Mouse (Mus musculus): ENCODE data around the gene Disp1. TPM values are rescaled to one million over a fixed set of nuclear protein-coding genes. Genes with fewer than 3 reads are reported as not detected.

Disp1 gene
- total RNA-seq, 2 experiments from 2014 or later = 3.8 to 3.9 TPM

DNA sequence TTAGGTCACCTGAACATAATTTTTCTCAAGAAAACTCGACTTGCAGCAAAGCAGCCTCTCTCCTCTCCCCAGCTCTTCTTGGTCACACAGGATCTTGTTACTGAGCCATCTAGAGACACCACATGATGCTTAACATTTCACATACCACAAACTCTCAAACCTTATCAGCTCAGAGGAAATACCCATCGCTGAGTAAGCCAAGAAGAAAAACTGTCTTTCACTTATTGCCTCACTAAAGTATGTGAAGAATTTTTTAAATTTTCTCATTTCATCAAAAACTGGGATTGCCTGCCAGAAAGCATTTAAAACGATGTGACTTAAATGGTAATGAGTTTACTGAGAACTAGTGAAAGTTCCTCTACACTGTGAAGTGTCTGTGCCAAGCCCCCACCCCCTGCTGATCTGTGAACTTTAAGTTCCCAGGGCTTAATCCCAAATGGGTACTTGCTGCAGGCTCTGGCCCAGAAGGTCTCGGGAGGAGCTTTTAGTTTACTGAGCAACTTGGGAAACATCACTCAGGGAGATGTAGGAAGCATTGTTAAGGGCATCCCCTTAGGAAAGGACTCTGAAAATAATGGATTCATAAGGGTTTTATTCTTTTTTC, 76.6 kb downstream of the Disp1 start:
- intact Hi-C loops (cut with DNase I) = loop anchor here (5.0 kb wide), 1 partner anchor 47 kb away; no protein-coding TSS in a partner anchor
- no peak for DNase-seq (ENCODE audit: extremely low spot score in 1 of 2, low spot score in 2 of 2)

DNA sequence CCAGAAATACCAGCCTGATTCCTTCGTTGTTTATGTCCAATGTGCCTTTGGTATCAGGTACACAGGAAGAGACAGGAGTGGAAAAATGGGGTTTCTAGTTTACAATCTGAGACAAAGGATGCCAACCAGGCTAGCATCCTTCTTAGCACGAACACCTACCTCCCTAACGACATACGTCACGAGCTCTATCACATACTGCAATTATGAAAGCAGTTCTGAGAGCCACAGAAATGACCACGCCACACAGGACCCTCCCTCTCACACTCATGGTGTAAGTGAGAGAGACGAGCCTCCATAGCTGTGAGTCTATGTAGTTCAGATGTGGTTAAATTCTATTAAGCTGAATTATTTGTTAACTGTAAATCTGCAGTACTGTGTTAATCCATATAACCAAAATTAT, 78.1 kb downstream of the Disp1 start:
- intact Hi-C loops (cut with DNase I) = loop anchor here (5.0 kb wide), 1 partner anchor 46 kb away; no protein-coding TSS in a partner anchor

DNA sequence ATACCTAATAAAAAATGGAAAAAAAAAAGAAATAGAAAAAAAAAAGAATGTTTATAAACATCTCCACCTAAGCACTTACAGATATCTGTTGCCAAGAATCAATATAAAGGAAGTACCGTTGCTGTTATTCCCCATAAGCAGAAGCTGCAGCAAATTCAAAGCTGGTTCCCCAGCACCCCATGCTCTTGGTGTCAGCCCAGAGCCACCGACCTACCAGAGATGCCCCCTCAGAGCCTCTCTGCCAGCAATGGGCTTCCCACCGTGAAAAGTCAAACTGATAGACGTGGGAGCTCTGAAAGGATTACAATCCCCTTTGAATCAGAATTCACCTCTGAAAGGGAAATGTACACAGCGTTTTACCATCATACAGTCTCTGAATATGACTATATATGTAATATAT, 78.8 kb downstream of the Disp1 start:
- DNase-seq (ENCODE audit: extremely low spot score in 1 of 2, low spot score in 2 of 2) = no peak
- intact Hi-C loops (cut with DNase I) = loop anchor here (5.0 kb wide), 1 partner anchor 45 kb away; no protein-coding TSS in a partner anchor

More for the DNA sequence above, 78.1 kb downstream of the Disp1 start:
- no peak for DNase-seq (ENCODE audit: extremely low spot score in 1 of 2, low spot score in 2 of 2)

DNA sequence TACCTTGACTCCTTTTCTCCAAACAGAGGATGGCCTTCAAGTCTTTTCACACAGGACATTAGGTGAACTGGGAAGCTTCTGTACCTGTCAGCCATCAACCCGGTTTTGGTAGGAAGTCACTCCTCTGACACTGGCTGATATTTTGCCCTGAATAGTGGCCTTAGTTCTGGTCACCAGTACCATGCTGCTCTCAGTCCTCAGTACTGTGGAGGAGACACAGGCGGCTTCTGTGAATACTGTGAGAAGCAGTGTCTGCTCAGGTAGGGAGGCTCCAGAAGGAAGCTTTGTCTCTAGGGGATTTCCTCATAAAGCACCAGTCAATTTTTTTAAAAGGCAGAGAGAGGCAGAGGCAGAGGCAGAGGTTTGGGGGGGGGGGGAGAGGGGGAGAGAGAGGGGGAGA, 80.0 kb downstream of the Disp1 start:
- intact Hi-C loops (cut with DNase I) = loop anchor here (5.0 kb wide), 1 partner anchor 44 kb away; no protein-coding TSS in a partner anchor

DNA sequence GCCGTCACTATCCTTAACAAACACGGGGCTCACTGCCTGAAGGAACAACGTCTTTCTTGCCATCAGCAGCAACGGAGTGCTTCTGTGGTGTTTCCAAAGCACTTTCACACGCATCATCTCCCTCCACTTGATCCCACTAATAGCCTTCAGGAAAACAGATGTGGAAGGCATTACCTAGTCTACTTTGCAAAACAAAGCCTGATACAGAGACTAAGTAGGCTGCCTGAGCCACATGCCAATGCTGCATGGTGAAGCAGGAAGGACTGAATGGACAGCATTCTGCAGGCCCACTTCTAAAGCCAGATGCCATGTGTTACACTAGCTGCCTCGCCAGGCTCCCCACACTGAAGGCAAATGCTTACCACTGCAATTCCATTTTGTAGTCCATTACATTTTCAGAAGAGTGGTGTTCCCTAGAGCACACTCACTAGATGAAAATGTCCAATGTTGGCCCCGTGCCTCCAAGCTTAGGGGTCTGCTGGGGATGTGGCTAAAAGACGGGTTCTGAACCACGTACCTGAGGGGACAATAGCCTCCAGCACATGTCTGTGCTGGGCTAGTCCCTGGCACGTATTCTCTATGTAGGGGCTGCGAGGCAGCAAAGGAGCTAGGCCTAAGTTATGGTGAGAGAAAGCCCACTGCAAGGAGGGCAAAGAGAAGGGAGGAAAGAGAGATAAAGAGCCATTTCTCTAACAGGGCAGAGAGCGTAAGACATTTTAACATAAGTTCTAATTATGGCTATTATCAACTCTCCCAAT, 80.6 kb downstream of the Disp1 start:
- intact Hi-C loops (cut with DNase I) = loop anchor here (5.0 kb wide), 1 partner anchor 43 kb away; no protein-coding TSS in a partner anchor
- DNase-seq (ENCODE audit: extremely low spot score in 1 of 2, low spot score in 2 of 2) = no peak

More for the DNA sequence above, 80.0 kb downstream of the Disp1 start:
- no peak for DNase-seq (ENCODE audit: extremely low spot score in 1 of 2, low spot score in 2 of 2)

DNA sequence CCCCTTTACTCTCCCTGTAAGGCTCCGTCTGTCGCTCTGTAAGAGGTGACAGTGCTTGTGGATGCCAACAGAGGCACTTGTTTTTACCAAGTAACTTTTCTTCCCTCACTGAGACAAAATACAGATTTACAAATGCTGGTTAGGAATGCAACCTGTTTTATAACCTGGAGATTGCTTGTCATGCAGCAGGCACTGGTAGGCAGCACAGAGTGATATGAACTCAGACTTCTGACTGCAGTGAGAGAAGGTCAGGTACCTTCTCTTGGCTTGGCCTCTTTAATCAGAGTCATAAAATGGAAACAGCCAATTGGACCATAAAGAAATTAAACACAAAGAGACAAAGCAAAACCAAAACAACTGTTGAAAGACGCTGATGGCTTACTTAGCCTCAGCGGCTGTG, 83.2 kb downstream of the Disp1 start:
- intact Hi-C loops (cut with DNase I) = no loop called here

DNA sequence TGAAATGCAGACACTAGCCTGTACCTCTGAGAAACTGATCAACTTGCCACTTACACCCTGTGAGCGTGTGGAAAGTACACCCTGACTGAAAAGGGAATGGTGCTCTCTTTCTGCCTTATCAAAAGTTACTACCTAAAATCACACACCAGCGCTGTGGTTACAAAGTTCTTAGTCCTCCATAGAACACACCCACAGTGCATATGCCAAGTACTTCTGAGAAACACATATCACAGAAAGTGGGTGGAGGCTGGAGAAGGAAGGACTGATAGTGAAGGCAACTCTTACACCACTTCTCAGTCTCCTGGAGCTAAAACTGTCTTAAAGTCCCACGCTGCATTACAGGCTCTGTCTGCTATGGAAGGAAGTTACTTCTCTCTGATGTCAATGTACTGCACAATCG, 86.9 kb downstream of the Disp1 start:
- no peak for DNase-seq (ENCODE audit: extremely low spot score in 1 of 2, low spot score in 2 of 2)
- intact Hi-C loops (cut with DNase I) = no loop called here

More for the DNA sequence above, 83.2 kb downstream of the Disp1 start:
- DNase-seq (ENCODE audit: extremely low spot score in 1 of 2, low spot score in 2 of 2) = no peak

DNA sequence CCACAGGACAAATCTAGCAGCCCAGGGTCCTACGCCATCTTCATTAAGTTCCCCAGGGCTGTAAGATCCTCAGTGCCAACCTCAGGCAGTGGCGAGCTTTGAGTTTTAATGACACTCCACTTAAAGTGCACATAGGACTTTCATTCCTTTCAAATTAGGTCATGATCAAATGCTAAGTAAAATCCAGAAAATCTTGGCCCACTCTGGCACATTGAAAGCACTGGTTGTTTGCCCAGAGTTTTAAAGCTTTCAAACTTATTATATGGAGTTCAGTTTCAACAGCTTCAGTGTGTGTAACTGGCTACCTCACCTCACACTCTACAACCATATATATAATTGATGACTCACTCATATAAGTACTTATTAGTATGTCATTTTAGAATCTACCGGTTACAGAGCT, 87.9 kb downstream of the Disp1 start:
- DNase-seq (ENCODE audit: extremely low spot score in 1 of 2, low spot score in 2 of 2) = no peak
- intact Hi-C loops (cut with DNase I) = no loop called here

DNA sequence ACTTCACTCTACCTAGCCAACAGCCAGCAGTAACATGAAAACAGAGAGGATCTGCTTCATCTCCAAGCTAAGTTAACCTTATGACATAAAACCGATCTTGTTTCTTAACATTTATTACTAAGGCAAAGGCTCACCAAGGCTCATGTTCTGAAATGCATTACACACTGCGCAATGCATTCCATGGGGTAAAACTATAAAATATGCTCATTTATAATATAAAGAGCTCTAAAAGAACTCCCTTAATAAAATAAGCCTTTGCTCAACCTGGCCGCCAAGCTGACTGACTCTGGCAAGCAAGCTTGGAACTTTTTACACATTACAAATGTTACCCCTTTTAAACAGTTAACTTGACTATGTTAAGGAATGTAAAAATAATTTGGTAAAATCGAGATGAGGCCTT, 94.1 kb downstream of the Disp1 start:
- intact Hi-C loops (cut with DNase I) = no loop called here
- DNase-seq (ENCODE audit: extremely low spot score in 1 of 2, low spot score in 2 of 2) = no peak

DNA sequence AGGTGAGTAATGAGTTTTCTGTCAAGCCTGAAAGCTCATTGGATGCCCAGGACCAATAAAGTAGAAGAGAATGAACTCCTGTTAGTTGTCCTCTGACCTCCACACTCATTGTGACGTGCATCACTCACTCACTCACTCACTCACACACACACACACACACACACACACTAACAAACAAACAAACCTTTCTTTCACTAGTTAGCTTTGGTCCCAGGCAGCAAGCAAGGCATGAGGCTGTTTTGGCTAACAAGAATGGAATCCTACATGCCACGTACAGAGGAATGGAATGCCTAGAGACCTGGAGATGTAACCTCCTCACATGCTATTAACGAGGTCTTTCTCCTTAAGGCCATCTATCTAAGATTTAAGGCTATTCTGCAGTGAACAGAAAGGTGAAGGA, 97.6 kb downstream of the Disp1 start:
- intact Hi-C loops (cut with DNase I) = no loop called here
- no peak for DNase-seq (ENCODE audit: extremely low spot score in 1 of 2, low spot score in 2 of 2)

DNA sequence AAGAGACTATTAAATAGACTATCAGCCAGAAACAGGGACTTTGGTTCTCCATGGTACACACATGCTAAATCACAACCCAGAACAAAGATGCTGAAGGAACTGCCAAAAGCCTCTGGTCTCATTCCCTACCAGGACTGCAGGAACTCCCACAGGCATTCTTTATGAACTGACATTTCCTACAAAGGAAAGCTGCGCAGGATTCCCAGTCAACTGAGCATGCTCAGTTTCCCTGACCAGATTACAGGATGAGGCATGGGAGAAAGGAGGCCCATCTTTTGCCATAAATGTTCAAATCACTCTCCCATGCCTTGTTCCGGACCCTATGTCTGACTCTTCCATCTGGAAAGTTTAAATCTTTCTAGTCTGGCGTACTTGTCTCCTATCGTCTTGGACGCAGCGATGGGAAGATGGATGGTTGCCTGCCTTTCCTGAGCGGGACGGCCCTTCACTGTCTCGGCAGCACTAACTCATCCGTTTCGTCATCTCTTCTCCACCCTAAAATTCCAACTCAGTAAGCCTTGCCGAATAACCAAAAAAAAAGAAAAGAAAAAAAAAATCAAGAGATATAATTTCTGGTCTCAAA, 100.9 kb downstream of the Disp1 start:
- no peak for DNase-seq (ENCODE audit: extremely low spot score in 1 of 2, low spot score in 2 of 2)
- intact Hi-C loops (cut with DNase I) = no loop called here

DNA sequence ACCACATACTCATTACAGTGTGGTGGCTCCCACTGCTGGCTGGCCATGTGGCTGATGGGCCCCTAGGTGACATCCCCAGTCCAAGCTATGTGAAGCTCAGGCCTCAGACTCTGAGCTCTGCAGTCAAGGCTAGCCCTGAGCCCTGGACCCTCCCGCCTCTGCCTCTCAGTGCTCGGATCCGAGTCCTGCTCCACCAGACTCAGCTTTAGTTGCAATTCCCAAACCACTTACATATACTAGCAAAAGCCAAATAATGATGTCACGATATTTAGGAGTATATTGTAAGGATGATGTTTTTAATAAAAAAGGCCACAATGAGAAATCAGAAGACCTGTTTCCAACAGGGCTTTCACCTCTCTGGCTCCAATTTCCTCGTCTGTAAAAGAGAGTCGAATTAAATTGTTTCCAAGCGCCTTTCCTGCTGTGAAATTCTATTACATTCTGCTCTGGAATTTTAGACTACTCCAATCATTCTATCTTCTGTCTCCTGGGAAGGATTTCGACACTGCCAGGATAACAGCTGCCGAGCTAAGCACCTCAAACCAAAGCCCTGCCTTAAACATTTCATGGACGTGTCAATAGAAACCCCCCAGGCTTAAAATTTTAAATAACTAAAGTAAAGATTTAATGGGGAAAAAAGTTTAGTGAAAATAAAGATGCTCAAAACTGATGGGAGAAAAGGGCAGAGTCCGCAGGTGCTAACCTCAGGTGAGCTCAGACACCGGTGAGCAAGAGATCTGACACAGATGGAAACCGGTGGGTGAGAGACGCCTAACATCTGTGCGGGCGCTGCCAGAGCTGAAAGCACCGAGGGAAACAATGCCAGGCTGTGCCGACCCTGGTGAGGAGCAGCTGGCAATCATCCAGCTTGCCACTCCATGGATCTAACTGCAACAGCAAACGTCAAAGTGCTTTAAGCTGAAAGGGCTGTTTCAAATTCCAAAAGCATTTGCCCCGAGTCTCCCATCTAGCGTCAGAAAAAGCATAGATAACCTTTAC, 103.2 kb downstream of the Disp1 start:
- DNase-seq (ENCODE audit: extremely low spot score in 1 of 2, low spot score in 2 of 2) = no peak
- intact Hi-C loops (cut with DNase I) = no loop called here

DNA sequence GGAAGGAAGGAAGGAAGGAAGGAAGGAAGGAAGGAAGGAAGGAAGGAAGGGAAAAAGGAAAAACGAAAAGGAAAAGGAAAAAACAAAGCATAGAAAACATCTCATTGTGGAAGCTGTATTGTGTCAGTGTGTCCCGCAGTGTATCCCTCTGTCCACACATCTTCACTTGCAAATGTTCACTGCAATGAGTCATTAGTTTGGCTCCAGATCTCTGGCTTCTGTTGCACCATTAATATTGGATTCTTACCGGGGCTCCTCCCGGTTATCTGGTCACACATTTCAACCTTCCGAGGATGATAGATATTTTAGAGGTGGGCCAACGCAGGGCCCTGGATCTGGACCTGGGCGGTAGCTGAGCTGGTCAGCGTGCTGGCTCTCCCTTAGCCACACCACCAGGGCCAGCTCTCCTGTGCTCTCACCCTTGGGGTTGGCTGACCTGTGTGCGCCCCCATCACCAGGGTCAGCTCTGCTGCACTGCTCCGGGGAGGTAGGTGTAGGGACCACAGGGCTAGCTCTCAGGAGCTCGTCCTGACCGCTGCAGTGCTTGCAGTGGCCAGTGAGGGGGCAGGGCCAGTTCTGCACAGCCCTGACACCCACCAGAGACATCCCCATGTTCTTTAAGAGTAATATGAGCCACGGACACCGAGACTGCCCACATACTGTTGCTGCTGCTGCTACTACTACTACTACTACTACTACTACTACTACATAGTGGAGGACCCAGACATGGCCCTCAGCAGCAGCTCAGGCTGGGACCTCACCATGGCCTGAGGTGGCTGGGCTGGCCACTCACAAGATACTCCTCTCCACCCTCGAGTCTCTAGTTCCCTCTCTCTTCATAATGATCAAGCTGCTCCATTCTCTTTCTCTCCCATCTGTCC, 104.1 kb downstream of the Disp1 start:
- no peak for DNase-seq (ENCODE audit: extremely low spot score in 1 of 2, low spot score in 2 of 2)
- intact Hi-C loops (cut with DNase I) = no loop called here

DNA sequence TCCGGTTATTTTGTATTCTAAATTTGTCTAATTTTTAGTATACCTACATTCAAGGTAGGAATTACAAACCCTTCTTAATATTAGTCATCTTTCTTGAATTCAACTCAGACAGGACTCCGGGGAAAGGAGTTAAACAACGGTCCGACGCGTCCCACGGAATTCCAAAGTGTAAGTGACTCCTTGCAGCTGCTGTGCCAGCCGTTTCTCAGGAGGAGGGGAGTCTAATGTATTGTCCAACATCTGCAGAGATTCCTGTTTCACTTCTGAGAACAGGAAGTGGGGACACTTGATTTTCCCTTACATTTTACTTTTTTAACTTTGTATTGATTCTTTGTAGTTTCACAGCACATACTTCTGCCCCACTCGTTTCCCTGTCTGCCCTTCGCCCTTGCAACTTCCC, 104.9 kb downstream of the Disp1 start:
- intact Hi-C loops (cut with DNase I) = no loop called here
- no peak for DNase-seq (ENCODE audit: extremely low spot score in 1 of 2, low spot score in 2 of 2)

DNA sequence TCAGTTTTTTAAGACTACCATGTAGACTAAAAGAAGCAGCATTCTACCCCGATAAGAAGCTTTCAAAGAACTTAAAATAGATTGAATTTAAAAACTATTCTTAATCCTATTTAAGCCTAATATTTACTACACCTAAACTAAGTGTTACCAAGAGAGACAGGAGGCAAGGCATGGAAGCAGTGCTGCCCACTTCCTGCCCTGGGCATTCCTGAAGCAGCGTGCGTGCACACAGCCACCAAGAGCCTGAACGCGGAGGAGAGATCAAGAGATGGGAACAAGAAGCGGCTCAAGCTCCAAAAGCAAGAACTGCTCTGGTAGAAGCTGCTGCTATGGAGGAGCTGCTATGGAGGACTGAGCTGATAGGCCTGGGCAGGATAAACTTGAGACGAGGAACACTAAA, 106.2 kb downstream of the Disp1 start:
- intact Hi-C loops (cut with DNase I) = no loop called here
- no peak for DNase-seq (ENCODE audit: extremely low spot score in 1 of 2, low spot score in 2 of 2)

DNA sequence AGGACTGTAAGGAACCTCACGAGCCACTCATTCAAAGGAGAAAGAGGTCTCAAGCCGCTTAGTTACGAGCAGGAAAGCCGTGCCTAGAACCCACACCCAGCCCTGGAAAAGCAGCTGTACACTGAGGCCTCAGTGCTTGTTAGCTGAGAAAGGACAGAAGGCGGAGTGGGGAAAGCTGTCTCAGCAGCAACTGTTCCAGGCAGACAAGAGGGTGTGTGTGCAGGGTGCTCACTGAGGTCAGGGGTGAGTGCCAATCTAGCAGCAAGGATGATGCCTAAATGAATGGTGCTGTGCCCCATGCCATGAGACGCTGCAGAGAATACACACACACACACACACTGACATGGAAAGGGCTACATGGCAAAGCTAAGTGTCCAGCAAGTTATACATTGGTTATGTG, 106.8 kb downstream of the Disp1 start:
- no peak for DNase-seq (ENCODE audit: extremely low spot score in 1 of 2, low spot score in 2 of 2)

DNA sequence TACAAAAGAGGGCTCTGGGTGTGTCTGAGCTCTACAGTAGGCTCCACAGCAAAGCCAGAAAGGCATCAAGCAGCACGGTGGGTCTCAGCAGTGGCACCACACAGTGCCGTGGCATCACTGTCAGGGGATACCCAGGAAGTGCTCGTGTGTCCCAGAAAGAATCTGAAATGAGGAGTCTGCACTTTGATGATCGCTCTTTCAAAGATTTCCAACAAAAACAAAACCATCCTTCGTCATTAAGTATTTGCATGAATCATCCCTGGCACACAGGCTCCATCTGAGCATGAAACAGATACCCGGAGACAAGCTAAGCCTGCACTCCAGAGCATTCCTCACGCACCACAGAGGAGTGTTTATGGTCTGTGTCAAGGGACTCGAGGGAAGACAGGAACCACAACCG, 107.8 kb downstream of the Disp1 start:
- DNase-seq (ENCODE audit: extremely low spot score in 1 of 2, low spot score in 2 of 2) = no peak
- intact Hi-C loops (cut with DNase I) = no loop called here

More for the DNA sequence above, 106.8 kb downstream of the Disp1 start:
- intact Hi-C loops (cut with DNase I) = no loop called here

DNA sequence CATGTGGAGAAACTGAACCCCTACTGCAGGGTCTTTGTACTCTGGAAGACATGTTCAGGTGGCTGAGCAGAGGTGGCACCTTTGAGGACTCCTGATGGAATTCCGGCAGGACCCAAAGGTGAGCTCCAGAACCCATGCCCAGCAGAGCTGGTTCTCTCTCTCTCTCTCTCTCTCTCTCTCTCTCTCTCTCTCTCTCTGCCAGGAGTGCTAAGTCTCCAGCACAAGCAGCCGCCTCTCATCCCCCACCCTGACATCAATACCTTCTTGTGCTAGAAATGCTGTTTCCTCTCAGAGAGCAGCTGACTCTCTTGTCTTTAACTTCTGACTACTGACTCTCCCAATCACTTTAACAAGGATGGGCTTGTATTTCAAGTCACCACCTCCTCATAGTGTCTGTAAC, 113.8 kb downstream of the Disp1 start:
- intact Hi-C loops (cut with DNase I) = no loop called here

More for the DNA sequence above, 113.8 kb downstream of the Disp1 start:
- DNase-seq (ENCODE audit: extremely low spot score in 1 of 2, low spot score in 2 of 2) = no peak
